Mouse (Mus musculus) Patski (cell line): ENCODE results near the gene Sh3bgrl3. TPM values are rescaled to one million over a fixed set of nuclear protein-coding genes. Genes with fewer than 3 reads are reported as not detected.

Experiments
- ATAC-seq: fragments of 100-300 bp; one replicate; pipeline ENCODE4 v1.8.0; 2021
- CTCF ChIA-PET: fragments of 350-600 bp; sonication (Branson Sonifier 250); formaldehyde crosslinking; loops from one replicate; lab custom pipeline; 2022; ENCODE audit warnings: inconsistent platforms; lab: Charles Lee
- POLR2A ChIA-PET: fragments of 350-600 bp; sonication (Branson Sonifier 250); formaldehyde crosslinking; loops from one replicate; lab custom pipeline; 2022; ENCODE audit warnings: antibody characterized with exemption, inconsistent platforms; lab: Charles Lee
- DNase-seq: peaks from one replicate; pipeline ENCODE4 v3.0.0-alpha.2; 2011; ENCODE audit warnings: low read depth, low spot score
- H3K27me3 ChIP-seq: fragments of 371-371 bp; one replicate; pipeline ENCODE4 v1.5.1; 2021
- CTCF ChIP-seq: fragments of 100-300 bp; IDR thresholded peaks from one replicate; pipeline ENCODE4 v1.5.1; 2021
- in situ Hi-C: fragments of 300-500 bp; cut with MboI; formaldehyde crosslinking; loops from 3 replicates; pipeline ENCODE4 v1.11.1; 2018; ENCODE audit warnings: low pct_unique_long_range_greater_than_20kb, mixed read lengths
- polyA plus RNA-seq: library from polyadenylated mRNA; unstranded; gene quantifications from one replicate; pipeline ENCODE4 v1.2.3, GENCODE M21; 2021

Sh3bgrl3 gene
- polyA plus RNA-seq, 1 experiment from 2014 or later: 207 TPM

- TF ChIP-seq CTCF: no peak
- H3K27me3 ChIP-seq: no peaks in the 10 kb centered on the region
- ChIA-PET POLR2A (no interaction called here), CTCF (interaction anchor here (1.0 to 1.6 kb wide), 3 partner anchors 10 to 22 kb away, joined by 3 read pairs; no protein-coding TSS in a partner anchor)
- no peak for DNase-seq
- peak; percentile 24 for ATAC-seq
- in situ Hi-C loops: no loop called here
Measured at GRCm38 (mm10) chr4:134113356-134113994, 15.1 kb downstream of the Sh3bgrl3 start.

- no peak for ATAC-seq
- TF ChIP-seq CTCF: no peak
- ChIA-PET POLR2A (no interaction called here), CTCF (interaction anchor here (1.3 to 1.6 kb wide), 2 partner anchors 11 to 21 kb away, joined by 3 read pairs; no protein-coding TSS in a partner anchor)
- no peak for DNase-seq
- in situ Hi-C loops: no loop called here
- H3K27me3 ChIP-seq: no peaks in the 10 kb centered on the region
Measured at GRCm38 (mm10) chr4:134112403-134112802, 16.2 kb downstream of the Sh3bgrl3 start.

GRCm38 (mm10) chr4:134110653-134111052, 17.9 kb downstream of the Sh3bgrl3 start:
- DNase-seq (no peak), ATAC-seq (no peak)
- in situ Hi-C loops: no loop called here
- TF ChIP-seq CTCF: no peak
- ChIA-PET CTCF (no interaction called here), POLR2A (no interaction called here)
- no peaks in the 10 kb centered on the region for H3K27me3 ChIP-seq

GRCm38 (mm10) chr4:134108196-134108595, 20.4 kb downstream of the Sh3bgrl3 start:
- in situ Hi-C loops: no loop called here
- CTCF ChIA-PET: interaction anchor here (0.9 to 1.6 kb wide), 4 partner anchors 15 to 72 kb away, joined by 3 to 5 read pairs (median 4); no protein-coding TSS in a partner anchor
- POLR2A ChIA-PET: interaction anchor here (1.1 kb wide), 1 partner anchor 20 kb away, joined by 3 read pairs; no protein-coding TSS in a partner anchor
- ATAC-seq (no peak), DNase-seq (no peak)
- no peaks in the 10 kb centered on the region for H3K27me3 ChIP-seq
- TF ChIP-seq CTCF: no peak

GRCm38 (mm10) chr4:134107730-134108129, 20.9 kb downstream of the Sh3bgrl3 start:
- H3K27me3 ChIP-seq: no peaks in the 10 kb centered on the region
- in situ Hi-C loops: no loop called here
- ATAC-seq (no peak), DNase-seq (no peak)
- no peak for TF ChIP-seq CTCF
- CTCF ChIA-PET: interaction anchor here (1.1 to 1.5 kb wide), 2 partner anchors 21 to 31 kb away, joined by 3 to 5 read pairs; no protein-coding TSS in a partner anchor
- POLR2A ChIA-PET: interaction anchor here (1.1 kb wide), 1 partner anchor 20 kb away, joined by 3 read pairs; no protein-coding TSS in a partner anchor

- ATAC-seq: no peak
- POLR2A ChIA-PET: no interaction called here
- in situ Hi-C loops: no loop called here
Measured at GRCm38 (mm10) chr4:134106105-134106504, 22.5 kb downstream of the Sh3bgrl3 start.

GRCm38 (mm10) chr4:134102742-134103119, 25.9 kb downstream of the Sh3bgrl3 start:
- in situ Hi-C loops: no loop called here
- ATAC-seq (peak; percentile 51), DNase-seq (no peak)
- no peaks in the 10 kb centered on the region for H3K27me3 ChIP-seq
- CTCF ChIA-PET: no interaction called here
- no peak for TF ChIP-seq CTCF
- POLR2A ChIA-PET: no interaction called here

More at GRCm38 (mm10) chr4:134106105-134106504, 22.5 kb downstream of the Sh3bgrl3 start:
- no peak for DNase-seq
- H3K27me3 ChIP-seq: no peaks in the 10 kb centered on the region
- CTCF ChIA-PET: interaction anchor here (0.9 kb wide), 2 partner anchors 10 to 185 kb away, joined by 3 read pairs; no protein-coding TSS in a partner anchor
- TF ChIP-seq CTCF: no peak

- TF ChIP-seq CTCF: no peak
- ATAC-seq (peak; percentile 90), DNase-seq (no peak)
- POLR2A ChIA-PET: no interaction called here
- H3K27me3 ChIP-seq: no peaks in the 10 kb centered on the region
- CTCF ChIA-PET: no interaction called here
- in situ Hi-C loops: no loop called here
Measured at GRCm38 (mm10) chr4:134101979-134102741, 26.4 kb downstream of the Sh3bgrl3 start, which contains the start of gene Ubxn11. Ubxn11 (plus strand) TSS chr4:134102570.

- ChIA-PET POLR2A (no interaction called here), CTCF (no interaction called here)
- H3K27me3 ChIP-seq: no peaks in the 10 kb centered on the region
- ATAC-seq (no peak), DNase-seq (no peak)
- TF ChIP-seq CTCF: no peak
- in situ Hi-C loops: no loop called here
Measured at GRCm38 (mm10) chr4:134100245-134100644, 28.3 kb downstream of the Sh3bgrl3 start.

GRCm38 (mm10) chr4:134098628-134099027, 30.0 kb downstream of the Sh3bgrl3 start:
- in situ Hi-C loops: loop anchor here (10.0 kb wide), 2 partner anchors 146 to 196 kb away; partner anchors contain the start of genes E130218I03Rik, Gm30191 and Zfp593
- ATAC-seq: no peak
- no peaks in the 10 kb centered on the region for H3K27me3 ChIP-seq
- ChIA-PET POLR2A (no interaction called here), CTCF (no interaction called here)
- no peak for DNase-seq
- no peak for TF ChIP-seq CTCF
